Mouse (Mus musculus) cortical plate, adult 2 months (tissue): ENCODE results near the gene Atf6b.

Source experiments
- CTCF ChIP-seq: fragments of 200-500 bp; IDR thresholded peaks from 2 replicates; pipeline ENCODE4 v1.5.1; 2011; ENCODE audit warnings: mild to moderate bottlenecking, control low read depth, low read length; ENCODE audit not compliant: insufficient read depth; ENCODE audit errors: extremely low read depth
- POLR2A ChIP-seq: fragments of 200-500 bp; IDR thresholded peaks from 2 replicates; pipeline ENCODE4 v1.6.1; 2011; ENCODE audit warnings: mild to moderate bottlenecking, low read length, control low read depth; ENCODE audit not compliant: insufficient read depth; ENCODE audit errors: extremely low read depth

GRCm38 (mm10) chr17:34656666-34657065 is 9.7 kb downstream of the Atf6b start:
- TF ChIP-seq CTCF (no peak), POLR2A (no peak)
